Mouse (Mus musculus) embryo, embryonic 9.5 days (tissue): ENCODE measurements around the gene St6galnac3.

Experiments used
- DNase-seq: peaks from one replicate; pipeline ENCODE4 v3.0.0-alpha.2; 2017; ENCODE audit errors: extremely low spot score

The St6galnac3 gene

GRCm38 (mm10) chr3:153733364-153734159 is 8.6 kb upstream of the St6galnac3 start:
- no peak for DNase-seq

GRCm38 (mm10) chr3:153732749-153733148 is 7.8 kb upstream of the St6galnac3 start:
- no peak for DNase-seq

- DNase-seq: no peak
Measured at GRCm38 (mm10) chr3:153732035-153732434, 7.1 kb upstream of the St6galnac3 start.

- DNase-seq: no peak
Measured at GRCm38 (mm10) chr3:153728577-153728976, 3.6 kb upstream of the St6galnac3 start.

- no peak for DNase-seq
Measured at GRCm38 (mm10) chr3:153723467-153724079, 1.4 kb downstream of the St6galnac3 start.

- DNase-seq: no peak
Measured at GRCm38 (mm10) chr3:153721525-153721924, 3.4 kb downstream of the St6galnac3 start.

GRCm38 (mm10) chr3:153720922-153721321 is 4.1 kb downstream of the St6galnac3 start:
- DNase-seq: no peak

GRCm38 (mm10) chr3:153720296-153720695 is 4.7 kb downstream of the St6galnac3 start:
- DNase-seq: no peak

- DNase-seq: no peak
Measured at GRCm38 (mm10) chr3:153719256-153719970, 5.6 kb downstream of the St6galnac3 start.

GRCm38 (mm10) chr3:153718724-153719123 is 6.2 kb downstream of the St6galnac3 start:
- DNase-seq: no peak

GRCm38 (mm10) chr3:153717742-153718141 is 7.2 kb downstream of the St6galnac3 start:
- DNase-seq: no peak

- DNase-seq: peak; percentile 65
Measured at GRCm38 (mm10) chr3:153715646-153716045, 9.3 kb downstream of the St6galnac3 start.

GRCm38 (mm10) chr3:153710545-153710944 is 14.4 kb downstream of the St6galnac3 start:
- no peak for DNase-seq

GRCm38 (mm10) chr3:153707687-153708086 is 17.3 kb downstream of the St6galnac3 start:
- DNase-seq: no peak

GRCm38 (mm10) chr3:153706901-153707300 is 18.1 kb downstream of the St6galnac3 start:
- DNase-seq: no peak

GRCm38 (mm10) chr3:153701752-153702740 is 22.9 kb downstream of the St6galnac3 start:
- DNase-seq: peak; percentile 32

GRCm38 (mm10) chr3:153701172-153701571 is 23.8 kb downstream of the St6galnac3 start:
- no peak for DNase-seq

GRCm38 (mm10) chr3:153699086-153699485 is 25.9 kb downstream of the St6galnac3 start:
- no peak for DNase-seq

GRCm38 (mm10) chr3:153692978-153693377 is 32.0 kb downstream of the St6galnac3 start:
- no peak for DNase-seq

GRCm38 (mm10) chr3:153692206-153692813 is 32.7 kb downstream of the St6galnac3 start:
- DNase-seq: peak; percentile 23

GRCm38 (mm10) chr3:153691537-153691936 is 33.4 kb downstream of the St6galnac3 start:
- DNase-seq: no peak
